11 mouse cellular contexts compared by ENCODE assay signal in the genomic region with DNA sequence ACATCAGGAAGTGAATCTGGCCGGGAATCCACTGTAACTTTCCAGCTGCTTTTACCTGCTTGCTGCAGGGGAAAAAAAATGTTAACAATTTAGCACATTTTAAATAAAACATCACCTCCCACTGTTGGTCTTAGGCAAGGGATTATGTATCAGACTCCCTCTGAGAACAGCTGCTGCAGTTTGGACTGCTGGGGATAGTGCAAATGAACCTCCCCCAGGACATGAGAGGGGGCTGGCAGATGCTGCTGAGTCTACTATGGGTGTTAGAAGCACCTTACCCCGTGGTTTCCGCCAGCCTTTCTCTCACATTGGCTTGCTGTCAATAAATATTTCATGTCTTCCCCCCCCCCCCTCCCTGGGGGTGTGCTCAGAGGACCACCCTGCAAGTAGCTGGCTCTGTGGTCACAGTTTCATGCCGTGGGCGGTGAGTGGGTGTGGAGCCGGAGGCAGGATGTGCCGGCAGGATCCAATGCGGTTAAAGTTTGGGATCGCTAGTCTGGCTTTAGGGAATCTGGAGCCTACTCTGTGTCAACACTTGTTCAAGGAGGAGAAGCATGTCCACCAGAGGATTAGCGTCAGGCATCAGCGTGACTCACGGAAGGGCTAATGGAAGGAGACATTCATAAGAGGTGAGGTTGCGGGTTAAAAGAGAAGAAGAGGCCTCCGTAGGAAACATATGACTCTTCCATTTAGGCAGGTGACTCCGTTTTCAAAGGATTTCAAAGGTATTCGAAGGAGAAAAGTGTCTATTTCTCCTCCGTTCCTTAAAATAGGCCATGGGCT. TPM values are rescaled to one million over a fixed set of nuclear protein-coding genes. Genes with fewer than 3 reads are reported as not detected.
DNase-seq lines count a peak whose midpoint lies in the region; ATAC-seq and TF ChIP-seq lines count a peak whose summit lies in the region.
"Had no signal": no experiment of that assay in that cellular context is flagged by ENCODE, and none has a peak within 500 bp of the region (broad histone marks: within the 10 kb centered on the region; RNA-seq: fewer than 3 reads in every experiment).

No protein-coding gene starts in this region.

- no peaks in the 10 kb centered on the region for H3K36me3 ChIP-seq in intestine, embryonic 16.5 days (ENCODE audit: control insufficient read depth, insufficient read depth, low read length)
- no peaks in the 10 kb centered on the region for H3K36me3 ChIP-seq in intestine, postnatal 0 days (ENCODE audit: control insufficient read depth, insufficient read depth)
- no peaks in the 10 kb centered on the region for H3K36me3 ChIP-seq in stomach, embryonic 15.5 days

- no peak overlapping the region for H3K9ac ChIP-seq in intestine, embryonic 16.5 days (ENCODE audit: low read depth, low read length)
- H3K9ac ChIP-seq in intestine, postnatal 0 days (ENCODE audit: low read depth, low read length): no peak overlapping the region
- H3K9ac ChIP-seq in stomach, embryonic 15.5 days: no peak overlapping the region
- H3K9ac ChIP-seq: hindbrain, embryonic 14.5 days had no signal

- H3K27me3 ChIP-seq in intestine, embryonic 16.5 days (replicated peaks; ENCODE audit: control insufficient read depth, insufficient read depth, low read length): no peaks in the 10 kb centered on the region; the same call in 1 of the 2 replicates
- H3K27me3 ChIP-seq in intestine, postnatal 0 days (replicated peaks; ENCODE audit: control insufficient read depth, insufficient read depth, low read length): no peaks in the 10 kb centered on the region
- H3K27me3 ChIP-seq in stomach, embryonic 15.5 days (replicated peaks): no peaks in the 10 kb centered on the region

- H3K4me3 ChIP-seq in intestine, embryonic 16.5 days (ENCODE audit: low read length): no peak overlapping the region
- no peak overlapping the region for H3K4me3 ChIP-seq in intestine, postnatal 0 days (ENCODE audit: low read depth, low read length)
- H3K4me3 ChIP-seq in stomach, embryonic 15.5 days (replicated peaks): no peak overlapping the region
- H3K4me3 ChIP-seq: erythroblast, embryonic 14.5 days had no signal

- H3K4me1 ChIP-seq in intestine, embryonic 16.5 days (ENCODE audit: control insufficient read depth, insufficient read depth, low read length): 0 out of 2 replicates have a peak, but pooled peaks cover 2% of the 10 kb centered on the region
- no peaks in the 10 kb centered on the region for H3K4me1 ChIP-seq in intestine, postnatal 0 days (replicated peaks; ENCODE audit: control insufficient read depth, insufficient read depth, low read length)
- no peaks in the 10 kb centered on the region for H3K4me1 ChIP-seq in stomach, embryonic 15.5 days

- no peak for ATAC-seq in intestine, embryonic 16.5 days
- ATAC-seq in intestine, postnatal 0 days: no peak
- ATAC-seq in stomach, embryonic 15.5 days (ENCODE audit: insufficient read depth, low FRiP score, low read depth): no peak

- no peaks in the 10 kb centered on the region for H3K9me3 ChIP-seq in intestine, embryonic 16.5 days (ENCODE audit: control insufficient read depth, low read length)
- H3K9me3 ChIP-seq in intestine, postnatal 0 days (ENCODE audit: control insufficient read depth): no peaks in the 10 kb centered on the region
- no peaks in the 10 kb centered on the region for H3K9me3 ChIP-seq in stomach, embryonic 15.5 days

- no peak for TF ChIP-seq CTCF in intestine, postnatal 0 days (IDR thresholded peaks at IDR 0.05; ENCODE audit: low read depth)

- peak overlapping the region; percentile 34 for H3K4me2 ChIP-seq in intestine, embryonic 16.5 days (ENCODE audit: low read depth, low read length)
- no peak overlapping the region for H3K4me2 ChIP-seq in intestine, postnatal 0 days (replicated peaks; ENCODE audit: low read depth)
- H3K4me2 ChIP-seq in stomach, embryonic 15.5 days: peak overlapping the region; percentile 37
- H3K4me2 ChIP-seq: hindbrain, embryonic 14.5 days had no signal

- peak; percentile 8 to 24 for DNase-seq in cerebellum, postnatal 10 days
- DNase-seq in cerebellum, postnatal 25 days: no peak
- peak; percentile 19 for DNase-seq in right cerebral cortex, adult 18-20 months
- no peak for DNase-seq in right cerebral cortex, postnatal 14 days
- DNase-seq in urinary bladder, adult 2 months (ENCODE audit: low spot score): no peak

- 27% methylated on average over 17 of the region's 17 CpGs for WGBS in intestine, embryonic 16.5 days
- WGBS in intestine, postnatal 0 days: 37% methylated on average over 17 of the region's 17 CpGs
- 20% methylated on average over 17 of the region's 17 CpGs for WGBS in stomach, embryonic 15.5 days

- H3K27ac ChIP-seq in intestine, embryonic 16.5 days (ENCODE audit: low read length): no peak overlapping the region
- H3K27ac ChIP-seq in intestine, postnatal 0 days (ENCODE audit: low read depth, low read length): no peak overlapping the region
- H3K27ac ChIP-seq in stomach, embryonic 15.5 days: no peak overlapping the region
- H3K27ac ChIP-seq: hindbrain, embryonic 14.5 days had no signal

RNA-seq across cellular contexts. Expression of gene Fgf5, which starts 29.9 kb away (rescaled TPM):
- polyA plus RNA-seq in intestine, embryonic 16.5 days (2015; fragmentation: Nextera tagmentation; extraction: Ambion mirVana): 0.51 and 0.65 TPM in 2 replicates
- 0.31 and 0.59 TPM in 2 replicates for polyA plus RNA-seq in intestine, postnatal 0 days (2015; fragmentation: Nextera tagmentation; extraction: Ambion mirVana)
- polyA plus RNA-seq in stomach, embryonic 15.5 days (2015; fragmentation: Nextera tagmentation; extraction: Ambion mirVana): 1.2 and 1.6 TPM in 2 replicates
- 0.09 TPM in 1 of 2 replicates, not detected in the other for polyA plus RNA-seq in urinary bladder, adult 2 months (2012; rRNA removed)
- polyA plus RNA-seq: erythroblast, embryonic 14.5 days; liver, adult 2 months had no signal

RNA-seq across cellular contexts. Expression of gene Cfap299, which starts 45.2 kb away (rescaled TPM):
- 0.27 and 0.49 TPM in 2 replicates for polyA plus RNA-seq in intestine, embryonic 16.5 days (2015; fragmentation: Nextera tagmentation; extraction: Ambion mirVana)
- 0.27 TPM in 1 of 2 replicates, not detected in the other for polyA plus RNA-seq in intestine, postnatal 0 days (2015; fragmentation: Nextera tagmentation; extraction: Ambion mirVana)
- polyA plus RNA-seq in stomach, embryonic 15.5 days (2015; fragmentation: Nextera tagmentation; extraction: Ambion mirVana): 0.49 and 0.64 TPM in 2 replicates
- polyA plus RNA-seq in urinary bladder, adult 2 months (2012; rRNA removed): 0.24 and 0.69 TPM in 2 replicates
- polyA plus RNA-seq: erythroblast, embryonic 14.5 days; liver, adult 2 months had no signal

Comparison
In these comparisons a context has a peak if more than half of its experiments do, and no peak if none do; other contexts are left out.
1. DNase-seq: peak in cerebellum, postnatal 10 days (2 of 2) and right cerebral cortex, adult 18-20 months (single experiment); none in cerebellum, postnatal 25 days (0 of 2), right cerebral cortex, postnatal 14 days (single experiment) and urinary bladder, adult 2 months (single experiment).